Mouse (Mus musculus): ENCODE results near the gene Lactb.

- no peak for TF ChIP-seq CTCF (IDR thresholded peaks at IDR 0.05; ENCODE audit: low read depth)
- no peak for TF ChIP-seq EP300 (IDR thresholded peaks at IDR 0.05; ENCODE audit: low read depth)
Measured at GRCm38 (mm10) chr9:66971116-66971515, 4.2 kb downstream of the Lactb start.

Data from liver, postnatal 0 days (tissue).